Comparison of ENCODE assay signal across 8 mouse cellular contexts in the genomic region with DNA sequence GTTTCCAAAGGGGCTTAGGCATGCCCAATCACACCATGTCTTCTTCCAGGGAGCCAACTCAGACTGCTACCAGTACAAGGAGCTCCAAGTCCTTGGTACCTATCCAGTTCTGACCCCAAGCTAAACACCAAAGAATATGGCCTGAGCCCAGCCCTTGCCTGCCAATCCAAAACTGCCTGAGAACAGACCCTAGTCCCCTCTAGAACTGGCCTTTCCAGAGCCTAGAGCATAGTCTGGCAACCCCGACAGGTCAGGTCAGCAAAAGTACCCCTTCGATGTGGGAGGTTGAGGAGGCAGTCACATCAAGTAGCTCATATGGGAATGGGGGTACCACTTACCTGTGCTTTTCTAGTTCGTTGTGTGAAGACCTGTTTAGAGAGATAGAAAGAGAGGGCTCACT. TPM values are rescaled to one million over a fixed set of nuclear protein-coding genes. Genes with fewer than 3 reads are reported as not detected.
DNase-seq lines count a peak whose midpoint lies in the region; ATAC-seq and TF ChIP-seq lines count a peak whose summit lies in the region.
"Had no signal": no experiment of that assay in that cellular context is flagged by ENCODE, and none has a peak within 500 bp of the region (broad histone marks: within the 10 kb centered on the region; RNA-seq: fewer than 3 reads in every experiment).

No protein-coding gene starts in this region.

- H3K9ac ChIP-seq in heart, embryonic 13.5 days = no peak overlapping the region
- H3K9ac ChIP-seq in liver, postnatal 0 days (replicated peaks) = no peak overlapping the region
- no peak overlapping the region; the same call in 1 of the 2 replicates for H3K9ac ChIP-seq in forebrain, embryonic 14.5 days (ENCODE audit: low read length)
- H3K9ac ChIP-seq: stomach, embryonic 15.5 days had no signal

- no peaks in the 10 kb centered on the region for H3K27me3 ChIP-seq in heart, embryonic 13.5 days (replicated peaks)
- no peaks in the 10 kb centered on the region for H3K27me3 ChIP-seq in liver, postnatal 0 days (ENCODE audit: insufficient read depth, low read length)
- H3K27me3 ChIP-seq in forebrain, embryonic 14.5 days (replicated peaks; ENCODE audit: control insufficient read depth, insufficient read depth, low read length) = no peaks in the 10 kb centered on the region
- H3K27me3 ChIP-seq: stomach, embryonic 15.5 days had no signal

- no peak overlapping the region for H3K4me2 ChIP-seq in heart, embryonic 13.5 days
- no peak overlapping the region for H3K4me2 ChIP-seq in liver, postnatal 0 days (ENCODE audit: low read depth, low read length)
- no peak overlapping the region for H3K4me2 ChIP-seq in forebrain, embryonic 14.5 days (ENCODE audit: low read length)
- H3K4me2 ChIP-seq: stomach, embryonic 15.5 days had no signal

- no peak for ATAC-seq in heart, embryonic 13.5 days (ENCODE audit: extremely low read depth, insufficient number of reproducible peaks, low FRiP score, low TSS enrichment)
- ATAC-seq in liver, postnatal 0 days = no peak
- no peak for ATAC-seq in forebrain, embryonic 14.5 days

- peaks cover 36% of the 10 kb centered on the region for H3K36me3 ChIP-seq in heart, embryonic 13.5 days
- H3K36me3 ChIP-seq in liver, postnatal 0 days (replicated peaks; ENCODE audit: insufficient read depth, low read length) = peaks cover 20% of the 10 kb centered on the region
- H3K36me3 ChIP-seq in forebrain, embryonic 14.5 days (ENCODE audit: control insufficient read depth, insufficient read depth, low read length) = peaks cover 33% of the 10 kb centered on the region

- peak overlapping the region; percentile 73 for H3K27ac ChIP-seq in heart, embryonic 13.5 days (replicated peaks)
- no peak overlapping the region for H3K27ac ChIP-seq in liver, postnatal 0 days (ENCODE audit: low read depth)
- peak overlapping the region; percentile 91 for H3K27ac ChIP-seq in brown adipose tissue, adult 24 weeks (replicated peaks; ENCODE audit: low read depth, low read length)
- no peak overlapping the region for H3K27ac ChIP-seq in forebrain, embryonic 14.5 days (ENCODE audit: low read depth, low read length)
- H3K27ac ChIP-seq: stomach, embryonic 15.5 days had no signal

- TF ChIP-seq CTCF in liver, postnatal 0 days (IDR thresholded peaks at IDR 0.05; ENCODE audit: low read depth) = no peak

- H3K9me3 ChIP-seq in heart, embryonic 13.5 days = no peaks in the 10 kb centered on the region
- no peaks in the 10 kb centered on the region for H3K9me3 ChIP-seq in liver, postnatal 0 days (ENCODE audit: low read length)
- H3K9me3 ChIP-seq in forebrain, embryonic 14.5 days (replicated peaks; ENCODE audit: control insufficient read depth, low read length) = no peaks in the 10 kb centered on the region
- H3K9me3 ChIP-seq: stomach, embryonic 15.5 days had no signal

- no peak overlapping the region for H3K4me3 ChIP-seq in heart, embryonic 13.5 days
- no peak overlapping the region for H3K4me3 ChIP-seq in liver, postnatal 0 days (ENCODE audit: low read depth, low read length)
- H3K4me3 ChIP-seq in brown adipose tissue, adult 24 weeks (ENCODE audit: insufficient read depth, low read depth, low read length) = no peak overlapping the region
- no peak overlapping the region for H3K4me3 ChIP-seq in forebrain, embryonic 14.5 days (ENCODE audit: low read depth, low read length)
- H3K4me3 ChIP-seq: stomach, embryonic 15.5 days had no signal

- DNase-seq in heart, adult 9 months (ENCODE audit: low spot score in 2 of 2) = no peak
- peak; percentile 10 for DNase-seq in liver, postnatal 0 days
- DNase-seq in liver = no peak
- DNase-seq in cerebellum, postnatal 14 days = peak; percentile 9 to 31
- DNase-seq in forebrain, embryonic 14.5 days (ENCODE audit: low spot score) = no peak

- H3K4me1 ChIP-seq in heart, embryonic 13.5 days = peaks cover 60% of the 10 kb centered on the region
- H3K4me1 ChIP-seq in liver, postnatal 0 days (ENCODE audit: insufficient read depth) = peaks cover 44% of the 10 kb centered on the region
- peaks cover 53% of the 10 kb centered on the region for H3K4me1 ChIP-seq in brown adipose tissue, adult 24 weeks (ENCODE audit: control insufficient read depth, insufficient read depth, insufficient read length, low read length)
- H3K4me1 ChIP-seq in forebrain, embryonic 14.5 days (ENCODE audit: control insufficient read depth, insufficient read depth, low read length) = peaks cover 27% of the 10 kb centered on the region

- TF ChIP-seq EP300 in liver, postnatal 0 days (IDR thresholded peaks at IDR 0.05; ENCODE audit: low read depth) = no peak

- 82% methylated on average over 3 of the region's 3 CpGs for WGBS in heart, embryonic 13.5 days
- WGBS in liver, postnatal 0 days (ENCODE audit: insufficient replicate concordance) = 77% methylated on average over 3 of the region's 3 CpGs
- 82% methylated on average over 3 of the region's 3 CpGs for WGBS in forebrain, embryonic 14.5 days

RNA-seq across cellular contexts. Expression of a gene that starts 3.5 kb away (rescaled TPM):
- 23.1 and 23.6 TPM in 2 replicates for polyA plus RNA-seq in heart, embryonic 13.5 days (2015; fragmentation: Nextera tagmentation; extraction: Ambion mirVana)
- 7.5 and 9.4 TPM in 2 replicates for polyA plus RNA-seq in liver, postnatal 0 days (2015; fragmentation: Nextera tagmentation; extraction: Ambion mirVana)
- polyA plus RNA-seq in brown adipose tissue, adult 24 weeks (2012; ENCODE audit: insufficient read depth, insufficient read length, missing spikeins) = 69.9 and 70.6 TPM in 2 replicates
- 25.7 and 29.9 TPM in 2 replicates for polyA plus RNA-seq in forebrain, embryonic 14.5 days (2014; fragmentation: Nextera tagmentation; extraction: Ambion mirVana)

RNA-seq across cellular contexts. Expression of a gene that starts 14.6 kb away (rescaled TPM):
- polyA plus RNA-seq in heart, embryonic 13.5 days (2015; fragmentation: Nextera tagmentation; extraction: Ambion mirVana) = 20.8 and 25.4 TPM in 2 replicates
- polyA plus RNA-seq in liver, postnatal 0 days (2015; fragmentation: Nextera tagmentation; extraction: Ambion mirVana) = 12.3 and 14.0 TPM in 2 replicates
- 24.5 and 28.1 TPM in 2 replicates for polyA plus RNA-seq in brown adipose tissue, adult 24 weeks (2012; ENCODE audit: insufficient read depth, insufficient read length, missing spikeins)
- 19.2 and 23.1 TPM in 2 replicates for polyA plus RNA-seq in forebrain, embryonic 14.5 days (2014; fragmentation: Nextera tagmentation; extraction: Ambion mirVana)

RNA-seq across cellular contexts. Expression of a gene that starts 14.7 kb away (rescaled TPM):
- 0.24 and 0.47 TPM in 2 replicates for polyA plus RNA-seq in heart, embryonic 13.5 days (2015; fragmentation: Nextera tagmentation; extraction: Ambion mirVana)
- polyA plus RNA-seq in liver, postnatal 0 days (2015; fragmentation: Nextera tagmentation; extraction: Ambion mirVana) = 0.38 and 0.47 TPM in 2 replicates
- polyA plus RNA-seq in brown adipose tissue, adult 24 weeks (2012; ENCODE audit: insufficient read depth, insufficient read length, missing spikeins) = 137 and 175 TPM in 2 replicates
- polyA plus RNA-seq in forebrain, embryonic 14.5 days (2014; fragmentation: Nextera tagmentation; extraction: Ambion mirVana) = 0.49 and 0.89 TPM in 2 replicates

Comparison
In these comparisons a context has a peak if more than half of its experiments do, and no peak if none do; other contexts are left out.
1. DNase-seq: peak in liver, postnatal 0 days (single experiment) and cerebellum, postnatal 14 days (2 of 2); none in heart, adult 9 months (0 of 2), liver (single experiment) and forebrain, embryonic 14.5 days (single experiment).
2. H3K27ac ChIP-seq: peak in heart, embryonic 13.5 days (single experiment) and brown adipose tissue, adult 24 weeks (single experiment); none in liver, postnatal 0 days (single experiment) and forebrain, embryonic 14.5 days (single experiment).
3. RNA of a gene that starts 14.7 kb away (polyA plus RNA-seq): 137 to 175 TPM in brown adipose tissue, adult 24 weeks; 0.49 to 0.89 TPM in forebrain, embryonic 14.5 days, 0.38 to 0.47 TPM in liver, postnatal 0 days and 0.24 to 0.47 TPM in heart, embryonic 13.5 days; every median in the first group is over 10 times any median in the second.